In genomic region chr9:40391359-40391758, GRCm38 (mm10) we compare ENCODE assay signal across 8 mouse cellular contexts.
DNase-seq lines count a peak whose midpoint lies in the region; ATAC-seq and TF ChIP-seq lines count a peak whose summit lies in the region.

No protein-coding gene starts in this region.

- H3K4me1 ChIP-seq in ES-Bruce4 (ENCODE audit: control insufficient read depth, insufficient read depth, low read length) = peaks cover 3% of the 10 kb centered on the region
- H3K4me1 ChIP-seq in megakaryocyte, embryonic 14.5 days = peaks cover 21% of the 10 kb centered on the region

- no peak for TF ChIP-seq EP300 in ES-Bruce4 (IDR thresholded peaks at IDR 0.05; ENCODE audit: insufficient read depth, low read depth, low read length)

- H3K36me3 ChIP-seq in ES-Bruce4 (ENCODE audit: control insufficient read depth, insufficient read depth, low read length, poor library complexity, severe bottlenecking) = no peaks in the 10 kb centered on the region
- no peaks in the 10 kb centered on the region for H3K36me3 ChIP-seq in megakaryocyte, embryonic 14.5 days (replicated peaks; ENCODE audit: low read length)

- TF ChIP-seq CTCF in ES-Bruce4 (IDR thresholded peaks at IDR 0.05; ENCODE audit: low read depth, low read length) = no peak

- peak overlapping the region; percentile 70 for H3K4me3 ChIP-seq in ES-Bruce4 (ENCODE audit: low read depth, low read length)
- H3K4me3 ChIP-seq in megakaryocyte, embryonic 14.5 days (replicated peaks) = peak overlapping the region; percentile 83

- no peak for TF ChIP-seq POLR2A in ES-Bruce4 (IDR thresholded peaks at IDR 0.05; ENCODE audit: insufficient read depth, low read length)

- H3K27ac ChIP-seq in ES-Bruce4 (ENCODE audit: insufficient read depth, low read length) = no peak overlapping the region

- no peaks in the 10 kb centered on the region for H3K9me3 ChIP-seq in ES-Bruce4 (replicated peaks; ENCODE audit: control insufficient read depth, insufficient read depth, low read length, poor library complexity, severe bottlenecking)
- H3K9me3 ChIP-seq in megakaryocyte, embryonic 14.5 days = no peaks in the 10 kb centered on the region

- peak; percentile 60 for ATAC-seq in granulocyte monocyte progenitor cell, adult 5-6 weeks (replicated peaks; ENCODE audit: poor library complexity, severe bottlenecking)

- H3K9ac ChIP-seq in ES-Bruce4 (ENCODE audit: low read depth, poor library complexity, severe bottlenecking) = peak overlapping the region; percentile 37

- peak; percentile 82 for DNase-seq in heart, adult 11 months
- no peak for DNase-seq in heart, adult 18-20 months
- DNase-seq in natural killer cell, adult 2 months (ENCODE audit: low spot score in 2 of 2) = no peak
- DNase-seq in lung, postnatal 36 days = no peak
- no peak for DNase-seq in left cerebral cortex, adult 11 months (ENCODE audit: low spot score)

- no peaks in the 10 kb centered on the region for H3K27me3 ChIP-seq in ES-Bruce4 (ENCODE audit: control insufficient read depth, insufficient read depth, low read length, poor library complexity, severe bottlenecking)
- no peaks in the 10 kb centered on the region for H3K27me3 ChIP-seq in megakaryocyte, embryonic 14.5 days (replicated peaks)
